Comparison of ENCODE assay signal across 29 mouse cellular contexts in the genomic region with DNA sequence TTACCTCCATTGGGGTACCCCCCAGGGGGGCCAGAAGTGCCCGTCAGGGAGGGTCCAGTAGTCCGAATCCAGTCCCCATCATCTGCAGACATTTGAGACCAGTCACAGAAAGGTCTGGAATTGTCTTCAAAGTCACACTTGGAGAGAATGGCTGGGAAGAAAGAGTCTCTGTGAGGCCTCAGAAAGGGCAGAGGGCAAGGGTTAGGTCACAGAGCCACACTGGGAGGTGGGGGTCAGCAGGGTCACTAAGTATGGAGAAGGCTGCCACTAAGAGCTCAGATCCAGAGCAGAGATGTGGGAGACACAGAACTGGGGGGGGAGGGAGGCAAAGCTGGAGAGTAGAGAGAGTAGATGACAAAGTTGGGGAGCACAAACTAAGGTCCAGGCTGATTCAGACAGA. TPM values are rescaled to one million over a fixed set of nuclear protein-coding genes. Genes with fewer than 3 reads are reported as not detected.
A peak's percentile ranks its signal among the peaks of the same experiment; 100 is the strongest.
DNase-seq lines count a peak whose midpoint lies in the region; ATAC-seq and TF ChIP-seq lines count a peak whose summit lies in the region.
"Had no signal": no experiment of that assay in that cellular context is flagged by ENCODE, and none has a peak within 500 bp of the region (broad histone marks: within the 10 kb centered on the region; RNA-seq: fewer than 3 reads in every experiment).

No protein-coding gene starts in this region.

- TF ChIP-seq CTCF in intestine, postnatal 0 days (IDR thresholded peaks at IDR 0.05; ENCODE audit: low read depth), result no peak

- 0 out of 2 replicates have a peak, but pooled peaks cover 2% of the 10 kb centered on the region for H3K4me1 ChIP-seq in intestine, embryonic 15.5 days (replicated peaks)
- H3K4me1 ChIP-seq in intestine, postnatal 0 days (replicated peaks; ENCODE audit: control insufficient read depth, insufficient read depth, low read length), result peaks cover 6% of the 10 kb centered on the region; the same call in 1 of the 2 replicates
- H3K4me1 ChIP-seq in embryonic facial prominence, embryonic 10.5 days, result peaks cover 12% of the 10 kb centered on the region
- H3K4me1 ChIP-seq: embryonic facial prominence, embryonic 12.5 days; embryonic facial prominence, embryonic 15.5 days; forebrain, embryonic 12.5 days had no signal

- ATAC-seq in intestine, embryonic 15.5 days, result no peak
- no peak for ATAC-seq in intestine, postnatal 0 days
- ATAC-seq: activated CD4-positive, CD25-positive, alpha-beta regulatory T cell, adult 4 months; forebrain, embryonic 16.5 days; hindbrain, postnatal 0 days; inflammation-experienced regulatory T-cells, adult 6 months had no signal

- H3K9ac ChIP-seq in intestine, embryonic 15.5 days, result no peak overlapping the region
- no peak overlapping the region for H3K9ac ChIP-seq in intestine, postnatal 0 days (ENCODE audit: low read depth, low read length)
- H3K9ac ChIP-seq: embryonic facial prominence, embryonic 12.5 days; embryonic facial prominence, embryonic 15.5 days; forebrain, embryonic 12.5 days; hindbrain, embryonic 14.5 days had no signal

- H3K36me3 ChIP-seq in intestine, embryonic 15.5 days, result no peaks in the 10 kb centered on the region
- no peaks in the 10 kb centered on the region for H3K36me3 ChIP-seq in intestine, postnatal 0 days (ENCODE audit: control insufficient read depth, insufficient read depth)
- no peaks in the 10 kb centered on the region for H3K36me3 ChIP-seq in embryonic facial prominence, embryonic 10.5 days (replicated peaks)
- H3K36me3 ChIP-seq: embryonic facial prominence, embryonic 12.5 days; embryonic facial prominence, embryonic 15.5 days; forebrain, embryonic 12.5 days had no signal

- no peaks in the 10 kb centered on the region for H3K27me3 ChIP-seq in intestine, embryonic 15.5 days (replicated peaks)
- H3K27me3 ChIP-seq in intestine, postnatal 0 days (replicated peaks; ENCODE audit: control insufficient read depth, insufficient read depth, low read length), result no peaks in the 10 kb centered on the region
- no peaks in the 10 kb centered on the region for H3K27me3 ChIP-seq in embryonic facial prominence, embryonic 10.5 days (replicated peaks; ENCODE audit: low read depth, poor library complexity, severe bottlenecking)
- H3K27me3 ChIP-seq: embryonic facial prominence, embryonic 12.5 days; embryonic facial prominence, embryonic 15.5 days; forebrain, embryonic 12.5 days had no signal

- H3K27ac ChIP-seq in intestine, embryonic 15.5 days, result 0 out of 2 replicates have a peak overlapping the region, but pooled peaks have one; percentile 90
- H3K27ac ChIP-seq in intestine, postnatal 0 days (ENCODE audit: low read depth, low read length), result no peak overlapping the region
- H3K27ac ChIP-seq in embryonic facial prominence, embryonic 10.5 days (replicated peaks), result peak overlapping the region; percentile 14; the same call in 1 of the 2 replicates
- H3K27ac ChIP-seq: embryonic facial prominence, embryonic 12.5 days; embryonic facial prominence, embryonic 15.5 days; forebrain, embryonic 12.5 days; hindbrain, embryonic 14.5 days; hindbrain, postnatal 0 days had no signal

- no peak overlapping the region for H3K4me3 ChIP-seq in intestine, embryonic 15.5 days (replicated peaks)
- no peak overlapping the region for H3K4me3 ChIP-seq in intestine, postnatal 0 days (ENCODE audit: low read depth, low read length)
- no peak overlapping the region for H3K4me3 ChIP-seq in embryonic facial prominence, embryonic 10.5 days
- H3K4me3 ChIP-seq: embryonic facial prominence, embryonic 12.5 days; embryonic facial prominence, embryonic 15.5 days; forebrain, embryonic 12.5 days had no signal

- H3K4me2 ChIP-seq in intestine, embryonic 15.5 days (replicated peaks), result no peak overlapping the region
- no peak overlapping the region for H3K4me2 ChIP-seq in intestine, postnatal 0 days (replicated peaks; ENCODE audit: low read depth)
- H3K4me2 ChIP-seq: embryonic facial prominence, embryonic 12.5 days; embryonic facial prominence, embryonic 15.5 days; forebrain, embryonic 12.5 days; heart, embryonic 11.5 days; hindbrain, embryonic 14.5 days had no signal

- 62% methylated on average over 2 of the region's 2 CpGs for WGBS in intestine, embryonic 15.5 days
- WGBS in intestine, postnatal 0 days, result 65% methylated on average over 2 of the region's 2 CpGs
- WGBS in embryonic facial prominence, embryonic 10.5 days, result 16% methylated on average over 2 of the region's 2 CpGs

- peak; percentile 56 for DNase-seq in embryo, embryonic 10 days (ENCODE audit: low spot score)
- no peak for DNase-seq in embryo, embryonic 11 days
- DNase-seq in embryonic facial prominence, embryonic 10.5 days (ENCODE audit: low spot score), result no peak
- peak; percentile 6 for DNase-seq in yolk sac, embryonic 10.5 days (ENCODE audit: low spot score)
- no peak for DNase-seq in urinary bladder, postnatal 10 days (ENCODE audit: low spot score)
- no peak for DNase-seq in kidney, adult 11 months
- DNase-seq: adrenal gland, adult 8-10 months; adrenal gland, postnatal 25 days; cerebellum, adult 11-12 months; cerebellum, adult 8-10 months; cerebellum, postnatal 10 days; cerebellum, postnatal 36 days; gastrocnemius, postnatal 14 days; heart, adult 11 months had no signal

- no peaks in the 10 kb centered on the region for H3K9me3 ChIP-seq in intestine, embryonic 15.5 days
- no peaks in the 10 kb centered on the region for H3K9me3 ChIP-seq in intestine, postnatal 0 days (ENCODE audit: control insufficient read depth)
- no peaks in the 10 kb centered on the region for H3K9me3 ChIP-seq in embryonic facial prominence, embryonic 10.5 days
- H3K9me3 ChIP-seq: embryonic facial prominence, embryonic 12.5 days; embryonic facial prominence, embryonic 15.5 days; forebrain, embryonic 12.5 days had no signal

RNA-seq across cellular contexts. Expression of a gene that starts 2.5 kb away (rescaled TPM):
- 0.52 and 0.93 TPM in 2 replicates for polyA plus RNA-seq in intestine, embryonic 15.5 days (2015; fragmentation: Nextera tagmentation; extraction: Ambion mirVana)
- polyA plus RNA-seq in intestine, postnatal 0 days (2015; fragmentation: Nextera tagmentation; extraction: Ambion mirVana), result 0.35 and 0.42 TPM in 2 replicates
- 0.11 and 0.16 TPM in 2 replicates for polyA plus RNA-seq in embryonic facial prominence, embryonic 10.5 days (2016; fragmentation: Nextera tagmentation; extraction: Ambion mirVana)

RNA-seq across cellular contexts. Expression of a gene that starts 28.0 kb away (rescaled TPM):
- 60.4 and 64.2 TPM in 2 replicates for polyA plus RNA-seq in intestine, embryonic 15.5 days (2015; fragmentation: Nextera tagmentation; extraction: Ambion mirVana)
- polyA plus RNA-seq in intestine, postnatal 0 days (2015; fragmentation: Nextera tagmentation; extraction: Ambion mirVana), result 47.9 and 50.4 TPM in 2 replicates
- polyA plus RNA-seq in embryonic facial prominence, embryonic 10.5 days (2016; fragmentation: Nextera tagmentation; extraction: Ambion mirVana), result 55.3 and 59.9 TPM in 2 replicates

RNA-seq across cellular contexts. Expression of a gene that starts 44.0 kb away (rescaled TPM):
- polyA plus RNA-seq in intestine, embryonic 15.5 days (2015; fragmentation: Nextera tagmentation; extraction: Ambion mirVana), result 8.4 and 10.4 TPM in 2 replicates
- 4.7 and 6.4 TPM in 2 replicates for polyA plus RNA-seq in intestine, postnatal 0 days (2015; fragmentation: Nextera tagmentation; extraction: Ambion mirVana)
- 15.2 and 15.3 TPM in 2 replicates for polyA plus RNA-seq in embryonic facial prominence, embryonic 10.5 days (2016; fragmentation: Nextera tagmentation; extraction: Ambion mirVana)

RNA-seq across cellular contexts. Expression of a gene that starts 58.7 kb away (rescaled TPM):
- polyA plus RNA-seq in intestine, embryonic 15.5 days (2015; fragmentation: Nextera tagmentation; extraction: Ambion mirVana), result 0.42 and 0.63 TPM in 2 replicates
- not detected in 2 replicates for polyA plus RNA-seq in intestine, postnatal 0 days (2015; fragmentation: Nextera tagmentation; extraction: Ambion mirVana)
- polyA plus RNA-seq in embryonic facial prominence, embryonic 10.5 days (2016; fragmentation: Nextera tagmentation; extraction: Ambion mirVana), result 2.1 and 2.3 TPM in 2 replicates
- polyA plus RNA-seq: activated CD4-positive, CD25-positive, alpha-beta regulatory T cell, adult 4 months; brain, embryonic 14.5 days; cortical plate, adult 2 months; embryonic facial prominence, embryonic 15.5 days; forebrain, embryonic 16.5 days; heart, embryonic 11.5 days; heart, embryonic 14.5 days; heart, postnatal 0 days; hindbrain, embryonic 14.5 days; hindbrain, postnatal 0 days; inflammation-experienced regulatory T-cells, adult 6 months had no signal

RNA-seq across cellular contexts. Expression of a gene that starts 59.0 kb away (rescaled TPM):
- polyA plus RNA-seq in intestine, embryonic 15.5 days (2015; fragmentation: Nextera tagmentation; extraction: Ambion mirVana), result 341 and 386 TPM in 2 replicates
- 386 and 389 TPM in 2 replicates for polyA plus RNA-seq in intestine, postnatal 0 days (2015; fragmentation: Nextera tagmentation; extraction: Ambion mirVana)
- polyA plus RNA-seq in embryonic facial prominence, embryonic 10.5 days (2016; fragmentation: Nextera tagmentation; extraction: Ambion mirVana), result 276 and 281 TPM in 2 replicates

Comparison
In these comparisons a context has a peak if more than half of its experiments do, and no peak if none do; other contexts are left out.
1. DNase-seq: peak in embryo, embryonic 10 days (single experiment) and yolk sac, embryonic 10.5 days (single experiment); none in embryo, embryonic 11 days (single experiment), embryonic facial prominence, embryonic 10.5 days (single experiment), urinary bladder, postnatal 10 days (single experiment) and kidney, adult 11 months (single experiment).